Mouse (Mus musculus) heart, embryonic 16.5 days (tissue): Measurements from ENCODE around the gene Ppp1r13b. TPM values are rescaled to one million over a fixed set of nuclear protein-coding genes. Genes with fewer than 3 reads are reported as not detected.

Experiments
- ATAC-seq: fragments of 200-750 bp; cut with Nextera tagmentation; replicated peaks from 2 replicates; pipeline ENCODE4 v1.8.0; 2017; ENCODE audit warnings: moderate number of reproducible peaks; ENCODE audit not compliant: insufficient read depth, low FRiP score; ENCODE audit errors: extremely low read depth
- H3K27ac ChIP-seq: fragments of 300-500 bp; sonication (generic); 2 replicates; pipeline ENCODE4 v1.5.1; 2014; ENCODE audit warnings: mild to moderate bottlenecking, low read length, control low read depth, moderate library complexity
- H3K27me3 ChIP-seq: fragments of 300-500 bp; sonication (generic); 2 replicates; pipeline ENCODE4 v1.6.1; 2014; ENCODE audit warnings: low read length, mixed read lengths; ENCODE audit not compliant: control insufficient read depth, insufficient read depth
- H3K36me3 ChIP-seq: fragments of 300-500 bp; sonication (generic); 2 replicates; pipeline ENCODE4 v1.6.1; 2014; ENCODE audit not compliant: control insufficient read depth, insufficient read depth
- H3K4me1 ChIP-seq: fragments of 300-500 bp; sonication (generic); 2 replicates; pipeline ENCODE4 v1.6.1; 2014; ENCODE audit warnings: low read length, mixed read lengths; ENCODE audit not compliant: control insufficient read depth, insufficient read depth
- H3K4me2 ChIP-seq: fragments of 300-500 bp; sonication (generic); 2 replicates; pipeline ENCODE4 v1.6.1; 2014; ENCODE audit warnings: low read depth, mild to moderate bottlenecking, control low read depth, low read length
- H3K4me3 ChIP-seq: fragments of 300-500 bp; sonication (generic); 2 replicates; pipeline ENCODE4 v1.5.1; 2014; ENCODE audit warnings: mild to moderate bottlenecking, control low read depth, low read length
- H3K9ac ChIP-seq: fragments of 300-500 bp; sonication (generic); 2 replicates; pipeline ENCODE4 v1.6.1; 2014; ENCODE audit warnings: low read length, control low read depth
- H3K9me3 ChIP-seq: fragments of 300-500 bp; sonication (generic); replicated peaks from 2 replicates; pipeline ENCODE4 v1.6.1; 2016; ENCODE audit warnings: low read length; ENCODE audit not compliant: control insufficient read depth
- WGBS: fragments of 180-500 bp; shearing (Covaris S2); extraction: QIAGEN DNeasy Blood & Tissue Kit; methylation state at CpG from one replicate; pipeline ENCODE4 v1.1.7; 2014; 5-methylcytosine and 5-hydroxymethylcytosine counted together
- polyA plus RNA-seq: library from polyadenylated mRNA; unstranded; fragments of >200 nt; fragmentation: Nextera tagmentation; extraction: Ambion mirVana; gene quantifications from 2 replicates; pipeline ENCODE4 v1.2.1, GENCODE M21; 2015

Gene Ppp1r13b
- polyA plus RNA-seq, 1 experiment from 2014 or later, result 11.2 TPM

DNA sequence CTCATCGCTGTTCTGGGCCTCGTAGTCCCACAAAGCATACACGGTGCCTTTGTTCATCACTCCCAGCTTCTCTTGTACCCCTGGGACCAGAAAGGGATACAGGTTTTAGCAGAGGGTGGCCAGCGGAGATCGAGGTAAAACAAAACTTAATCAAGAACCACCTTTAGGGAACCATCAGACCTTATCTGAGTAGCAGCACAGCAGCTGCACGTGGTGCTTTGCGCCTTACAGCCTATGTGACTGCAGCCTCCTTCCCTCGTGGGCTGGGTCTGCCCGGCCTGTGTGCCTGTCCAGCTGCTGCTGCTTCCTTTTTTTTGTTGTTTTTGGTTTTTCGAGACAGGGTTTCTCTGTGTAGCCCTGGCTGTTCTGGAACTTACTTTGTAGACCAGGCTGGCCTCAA is 77.5 kb downstream of the Ppp1r13b start:
- Histone ChIP-seq H3K4me2 (no peak overlapping the region), H3K9ac (no peak overlapping the region), H3K36me3 (peaks cover 73% of the 10 kb centered on the region), H3K27ac (no peak overlapping the region), H3K27me3 (no peaks in the 10 kb centered on the region), H3K4me1 (no peaks in the 10 kb centered on the region), H3K9me3 (no peaks in the 10 kb centered on the region), H3K4me3 (no peak overlapping the region)
- ATAC-seq, result no peak
- 85% methylated on average over 10 of the region's 10 CpGs for WGBS

DNA sequence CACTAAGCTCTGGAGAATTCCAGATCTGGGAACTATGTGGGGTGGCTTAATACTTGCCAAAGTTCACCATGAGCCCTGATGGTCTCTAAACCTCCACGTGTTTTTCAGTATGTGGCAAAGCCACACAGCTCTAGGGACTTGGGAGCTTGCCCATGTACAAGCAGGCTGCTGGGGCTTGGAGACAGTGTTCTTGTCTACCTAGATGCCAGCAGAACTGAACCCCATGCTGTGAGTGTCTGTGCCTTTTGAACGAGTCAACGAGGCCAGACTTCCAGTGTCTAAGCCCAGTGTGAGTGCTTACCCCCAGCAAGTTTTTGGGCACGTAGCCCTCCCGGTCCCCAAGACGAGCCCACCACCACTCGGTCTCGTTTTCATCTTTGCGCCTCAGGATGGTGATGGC is 78.0 kb downstream of the Ppp1r13b start:
- no peak overlapping the region for H3K4me2 ChIP-seq
- ATAC-seq, result no peak
- no peak overlapping the region for H3K9ac ChIP-seq
- WGBS, result 87% methylated on average over 9 of the region's 9 CpGs
- no peaks in the 10 kb centered on the region for H3K4me1 ChIP-seq
- H3K27me3 ChIP-seq, result no peaks in the 10 kb centered on the region
- H3K9me3 ChIP-seq, result no peaks in the 10 kb centered on the region
- no peak overlapping the region for H3K4me3 ChIP-seq
- no peak overlapping the region for H3K27ac ChIP-seq
- peaks cover 76% of the 10 kb centered on the region for H3K36me3 ChIP-seq

DNA sequence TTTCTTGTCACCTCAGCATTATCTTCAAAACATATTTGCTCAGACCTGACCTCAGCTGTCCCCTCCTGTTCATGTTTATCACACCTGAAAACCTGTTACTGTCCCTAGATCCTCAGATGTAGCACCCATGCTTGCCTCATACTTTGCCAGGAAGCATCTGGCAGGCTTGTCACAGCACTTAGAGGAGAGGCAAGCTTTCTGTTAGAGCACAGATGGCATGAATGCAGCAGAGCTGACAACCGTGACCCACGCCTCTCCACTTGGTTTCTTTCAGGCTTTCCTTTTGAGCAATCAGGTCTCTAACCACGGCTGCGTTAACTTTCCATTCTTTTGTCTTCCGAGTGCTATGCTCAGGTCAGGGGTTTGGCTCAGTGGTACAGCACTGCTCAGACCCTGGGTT is 78.5 kb downstream of the Ppp1r13b start:
- Histone ChIP-seq H3K9me3 (no peaks in the 10 kb centered on the region), H3K36me3 (peaks cover 76% of the 10 kb centered on the region), H3K4me3 (no peak overlapping the region), H3K27ac (no peak overlapping the region), H3K4me1 (no peaks in the 10 kb centered on the region), H3K4me2 (no peak overlapping the region), H3K27me3 (no peaks in the 10 kb centered on the region), H3K9ac (no peak overlapping the region)
- WGBS, result 72% methylated on average over 5 of the region's 5 CpGs
- ATAC-seq, result no peak

DNA sequence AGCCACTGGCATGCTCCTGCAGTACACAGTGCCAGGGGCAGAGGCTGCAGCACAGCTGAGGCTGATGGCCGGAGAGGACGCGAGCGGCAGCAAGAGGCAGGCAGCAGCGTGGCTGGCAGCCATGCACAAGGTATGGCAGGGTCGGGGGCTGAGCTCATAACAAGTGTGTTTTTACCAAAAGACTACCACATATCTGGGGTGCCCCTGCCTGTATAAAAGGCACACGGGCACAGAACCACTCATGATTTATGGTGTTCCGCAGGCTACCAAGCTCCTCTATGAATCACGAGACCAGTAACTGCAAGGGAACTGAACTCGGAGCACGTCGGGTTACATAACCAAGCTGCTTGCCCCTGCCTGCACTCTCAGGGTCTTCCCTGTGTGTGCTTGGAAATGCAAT is 80.4 kb downstream of the Ppp1r13b start:
- no peak for ATAC-seq
- Histone ChIP-seq H3K9ac (no peak overlapping the region), H3K4me1 (no peaks in the 10 kb centered on the region), H3K27me3 (no peaks in the 10 kb centered on the region), H3K36me3 (peaks cover 67% of the 10 kb centered on the region), H3K4me3 (no peak overlapping the region), H3K27ac (no peak overlapping the region), H3K4me2 (no peak overlapping the region), H3K9me3 (no peaks in the 10 kb centered on the region)
- WGBS, result 89% methylated on average over 12 of the region's 12 CpGs

DNA sequence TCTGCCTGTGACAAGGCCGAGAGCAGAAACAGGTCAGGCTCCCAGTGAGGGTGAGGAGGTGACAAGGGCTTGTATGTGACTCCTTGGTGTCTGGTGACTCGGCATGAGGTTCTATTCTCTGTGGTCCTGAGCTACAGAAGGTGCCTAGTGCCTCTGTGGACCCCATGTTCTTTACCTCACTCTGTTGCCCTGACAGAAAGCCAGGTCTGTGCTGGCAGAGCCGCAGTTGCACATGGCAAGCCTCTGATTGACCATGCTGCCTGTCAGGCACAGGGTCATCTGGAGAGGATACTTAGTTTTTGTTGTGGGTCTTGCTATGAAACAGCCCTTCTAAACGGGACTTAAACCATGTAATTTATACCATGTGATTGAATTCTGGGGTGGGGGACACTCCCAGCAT is 86.0 kb downstream of the Ppp1r13b start:
- WGBS, result 62% methylated on average over 4 of the region's 4 CpGs
- H3K9me3 ChIP-seq, result no peaks in the 10 kb centered on the region
- H3K27me3 ChIP-seq, result no peaks in the 10 kb centered on the region
- H3K9ac ChIP-seq, result no peak overlapping the region
- H3K4me3 ChIP-seq, result no peak overlapping the region
- peaks cover 5% of the 10 kb centered on the region; the same call in 1 of the 2 replicates for H3K4me1 ChIP-seq
- H3K4me2 ChIP-seq, result no peak overlapping the region
- no peak overlapping the region for H3K27ac ChIP-seq
- peaks cover 32% of the 10 kb centered on the region for H3K36me3 ChIP-seq
- no peak for ATAC-seq

DNA sequence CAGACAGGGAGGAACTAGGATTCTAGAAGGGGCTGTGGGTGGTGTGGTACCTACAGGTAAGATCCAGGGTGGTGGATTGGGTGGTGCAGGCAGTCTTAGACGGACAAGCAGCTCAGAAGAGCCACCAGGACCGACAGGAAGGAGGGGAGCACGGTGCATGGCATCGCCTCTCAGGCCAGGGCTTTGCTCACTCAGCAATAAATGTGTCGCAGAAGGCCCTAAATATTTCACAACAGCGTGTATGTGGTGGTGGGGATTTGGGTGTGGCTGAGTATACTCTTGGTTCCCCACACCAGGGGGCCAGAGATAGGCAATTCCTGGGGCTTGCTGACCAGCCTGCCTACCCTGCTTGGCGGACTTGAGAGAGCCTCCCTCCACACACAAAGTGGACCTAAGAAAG is 87.2 kb downstream of the Ppp1r13b start:
- Histone ChIP-seq H3K4me1 (peaks cover 16% of the 10 kb centered on the region), H3K9ac (no peak overlapping the region), H3K9me3 (no peaks in the 10 kb centered on the region), H3K27me3 (no peaks in the 10 kb centered on the region), H3K4me2 (no peak overlapping the region), H3K36me3 (peaks cover 21% of the 10 kb centered on the region), H3K27ac (no peak overlapping the region), H3K4me3 (no peak overlapping the region)
- no peak for ATAC-seq
- WGBS, result 79% methylated on average over 7 of the region's 7 CpGs

DNA sequence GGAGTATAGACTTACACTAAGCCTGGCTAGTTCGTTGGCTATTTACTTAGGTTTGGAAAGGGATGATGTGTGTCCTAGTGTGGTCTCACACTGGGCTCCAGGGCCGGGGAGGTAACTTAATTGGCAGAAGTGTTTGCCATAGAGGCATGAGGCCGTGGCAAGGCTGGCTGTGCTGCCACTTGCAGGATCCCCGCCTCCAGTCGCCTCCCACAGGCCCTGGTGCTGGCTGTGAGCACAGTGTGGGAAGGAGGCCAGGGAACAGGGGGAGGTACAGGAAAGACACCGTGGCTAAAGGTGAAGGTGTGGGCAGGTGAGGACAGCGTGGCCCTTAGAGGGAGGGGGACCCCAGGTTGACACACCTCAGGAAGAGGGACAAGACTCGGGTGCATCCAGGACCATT is 88.0 kb downstream of the Ppp1r13b start:
- no peak for ATAC-seq
- Histone ChIP-seq H3K36me3 (peaks cover 13% of the 10 kb centered on the region), H3K9me3 (no peaks in the 10 kb centered on the region), H3K27me3 (no peaks in the 10 kb centered on the region), H3K4me3 (no peak overlapping the region), H3K4me1 (peaks cover 23% of the 10 kb centered on the region), H3K27ac (no peak overlapping the region), H3K9ac (no peak overlapping the region), H3K4me2 (no peak overlapping the region)
- WGBS, result 66% methylated on average over 8 of the region's 8 CpGs

DNA sequence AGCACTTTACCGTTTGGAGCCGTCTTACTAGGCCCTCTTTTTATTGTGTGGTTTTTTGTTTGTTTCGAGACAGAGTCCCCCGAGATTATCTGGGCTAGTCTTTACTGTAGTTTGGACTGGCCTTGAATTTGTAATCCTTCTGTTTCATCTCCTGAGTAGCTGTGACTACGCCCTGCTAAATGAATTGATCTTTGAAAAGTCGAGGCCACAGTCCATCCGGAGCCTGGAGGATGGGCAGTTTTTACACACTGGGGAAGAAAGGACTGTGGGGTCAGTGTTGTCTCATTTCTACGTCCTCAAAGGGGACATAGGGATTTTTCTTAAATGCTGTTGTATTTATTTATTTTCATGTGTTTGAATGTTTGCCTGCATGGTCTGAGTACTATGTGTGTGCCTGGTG is 89.9 kb downstream of the Ppp1r13b start:
- H3K9me3 ChIP-seq, result no peaks in the 10 kb centered on the region
- H3K27ac ChIP-seq, result no peak overlapping the region
- H3K9ac ChIP-seq, result no peak overlapping the region
- no peak overlapping the region for H3K4me3 ChIP-seq
- peaks cover 28% of the 10 kb centered on the region for H3K4me1 ChIP-seq
- no peaks in the 10 kb centered on the region for H3K36me3 ChIP-seq
- H3K4me2 ChIP-seq, result no peak overlapping the region
- 88% methylated on average over 8 of the region's 8 CpGs for WGBS
- no peak for ATAC-seq
- H3K27me3 ChIP-seq, result no peaks in the 10 kb centered on the region

DNA sequence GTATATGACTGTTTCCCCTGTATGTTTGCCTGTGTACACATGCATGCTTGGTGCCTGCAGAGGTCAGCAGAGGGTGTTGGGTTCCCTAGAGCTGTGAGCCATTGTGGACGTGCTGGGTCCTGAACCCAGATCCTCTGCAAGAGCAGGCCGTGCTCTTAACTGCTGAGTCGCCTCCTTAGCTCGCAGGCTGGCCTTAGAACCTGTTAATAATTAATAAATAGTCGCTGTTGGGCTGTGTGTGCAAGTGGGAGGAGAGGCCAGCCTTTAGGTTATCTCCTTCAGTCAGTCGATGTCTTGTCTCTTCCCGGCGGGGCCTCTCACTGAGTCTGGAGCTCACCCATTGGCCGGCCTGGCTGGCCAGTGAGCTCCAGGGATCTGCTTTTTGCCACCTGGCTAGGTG is 90.9 kb downstream of the Ppp1r13b start:
- H3K27ac ChIP-seq, result peak overlapping the region; percentile 46
- no peak for ATAC-seq
- no peaks in the 10 kb centered on the region for H3K9me3 ChIP-seq
- H3K4me2 ChIP-seq, result peak overlapping the region; percentile 85; the same call in 1 of the 2 replicates
- peaks cover 34% of the 10 kb centered on the region for H3K4me1 ChIP-seq
- no peaks in the 10 kb centered on the region for H3K27me3 ChIP-seq
- 59% methylated on average over 9 of the region's 9 CpGs for WGBS
- peak overlapping the region; percentile 23; the same call in 1 of the 2 replicates for H3K4me3 ChIP-seq
- no peaks in the 10 kb centered on the region for H3K36me3 ChIP-seq
- H3K9ac ChIP-seq, result no peak overlapping the region

DNA sequence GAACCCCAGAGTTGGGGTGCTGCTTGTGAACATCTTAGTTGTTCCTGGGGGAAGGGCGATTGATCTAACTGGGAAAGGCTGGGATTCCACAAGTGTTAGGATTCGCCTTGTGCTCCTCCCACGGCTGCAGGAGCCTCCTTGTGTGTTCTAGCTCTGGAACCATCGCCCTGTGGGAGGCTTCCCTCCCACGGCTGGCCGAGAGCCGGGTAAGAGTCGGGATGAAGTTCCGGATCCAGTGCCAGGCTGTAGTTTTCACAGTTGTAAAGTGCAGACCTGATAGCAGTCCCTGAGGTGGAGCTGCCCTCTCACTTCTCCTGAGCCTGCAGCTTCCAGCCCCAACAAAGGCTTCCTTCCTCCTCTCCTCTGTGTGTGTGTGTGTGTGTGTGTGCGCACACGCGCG is 91.4 kb downstream of the Ppp1r13b start:
- Histone ChIP-seq H3K4me2 (peak overlapping the region; percentile 85), H3K9me3 (no peaks in the 10 kb centered on the region), H3K4me3 (peak overlapping the region; percentile 23; the same call in 1 of the 2 replicates), H3K4me1 (peaks cover 34% of the 10 kb centered on the region), H3K27ac (peak overlapping the region; percentile 46), H3K27me3 (no peaks in the 10 kb centered on the region), H3K9ac (peak overlapping the region; percentile 40), H3K36me3 (no peaks in the 10 kb centered on the region)
- WGBS, result 50% methylated on average over 13 of the region's 13 CpGs
- no peak for ATAC-seq
